Mouse (Mus musculus) limb, embryonic 15.5 days (tissue): Measurements from ENCODE around the gene Eno2. TPM values are rescaled to one million over a fixed set of nuclear protein-coding genes. Genes with fewer than 3 reads are reported as not detected.
A peak's percentile ranks its signal among the peaks of the same experiment; 100 is the strongest.

Experiments
- ATAC-seq: fragments of 200-750 bp; cut with Nextera tagmentation; 2 replicates; pipeline ENCODE4 v1.8.0; 2017; ENCODE audit warnings: low read depth, moderate TSS enrichment; ENCODE audit not compliant: insufficient number of reproducible peaks, low FRiP score, low TSS enrichment
- H3K27ac ChIP-seq: fragments of 300-500 bp; sonication (generic); 2 replicates; pipeline ENCODE4 v1.5.1; 2015; ENCODE audit warnings: moderate library complexity, mild to moderate bottlenecking, inconsistent platforms
- H3K27me3 ChIP-seq: fragments of 300-500 bp; sonication (generic); 2 replicates; pipeline ENCODE4 v1.6.1; 2015; ENCODE audit warnings: inconsistent platforms
- H3K36me3 ChIP-seq: fragments of 300-500 bp; sonication (generic); 2 replicates; pipeline ENCODE4 v1.6.1; 2015; ENCODE audit warnings: inconsistent platforms
- H3K4me1 ChIP-seq: fragments of 300-500 bp; sonication (generic); 2 replicates; pipeline ENCODE4 v1.6.1; 2015; ENCODE audit warnings: inconsistent platforms
- H3K4me2 ChIP-seq: fragments of 300-500 bp; sonication (generic); 2 replicates; pipeline ENCODE4 v1.6.1; 2015; ENCODE audit warnings: mild to moderate bottlenecking, inconsistent platforms
- H3K4me3 ChIP-seq: fragments of 300-500 bp; sonication (generic); 2 replicates; pipeline ENCODE4 v1.5.1; 2015; ENCODE audit warnings: mild to moderate bottlenecking, inconsistent platforms
- H3K9ac ChIP-seq: fragments of 300-500 bp; sonication (generic); 2 replicates; pipeline ENCODE4 v1.6.1; 2015; ENCODE audit warnings: inconsistent platforms
- H3K9me3 ChIP-seq: fragments of 300-500 bp; sonication (generic); 2 replicates; pipeline ENCODE4 v1.6.1; 2016; ENCODE audit warnings: inconsistent platforms
- WGBS: fragments of 180-500 bp; shearing (Covaris S2); methylation state at CpG from one replicate; pipeline ENCODE4 v1.1.7; 2015; 5-methylcytosine and 5-hydroxymethylcytosine counted together
- polyA plus RNA-seq: library from polyadenylated mRNA; unstranded; fragments of >200 nt; fragmentation: Nextera tagmentation; extraction: Ambion mirVana; gene quantifications from 2 replicates; pipeline ENCODE4 v1.2.1, GENCODE M21; 2015

Eno2 gene
- polyA plus RNA-seq, 1 experiment from 2014 or later: 9.1 TPM

DNA sequence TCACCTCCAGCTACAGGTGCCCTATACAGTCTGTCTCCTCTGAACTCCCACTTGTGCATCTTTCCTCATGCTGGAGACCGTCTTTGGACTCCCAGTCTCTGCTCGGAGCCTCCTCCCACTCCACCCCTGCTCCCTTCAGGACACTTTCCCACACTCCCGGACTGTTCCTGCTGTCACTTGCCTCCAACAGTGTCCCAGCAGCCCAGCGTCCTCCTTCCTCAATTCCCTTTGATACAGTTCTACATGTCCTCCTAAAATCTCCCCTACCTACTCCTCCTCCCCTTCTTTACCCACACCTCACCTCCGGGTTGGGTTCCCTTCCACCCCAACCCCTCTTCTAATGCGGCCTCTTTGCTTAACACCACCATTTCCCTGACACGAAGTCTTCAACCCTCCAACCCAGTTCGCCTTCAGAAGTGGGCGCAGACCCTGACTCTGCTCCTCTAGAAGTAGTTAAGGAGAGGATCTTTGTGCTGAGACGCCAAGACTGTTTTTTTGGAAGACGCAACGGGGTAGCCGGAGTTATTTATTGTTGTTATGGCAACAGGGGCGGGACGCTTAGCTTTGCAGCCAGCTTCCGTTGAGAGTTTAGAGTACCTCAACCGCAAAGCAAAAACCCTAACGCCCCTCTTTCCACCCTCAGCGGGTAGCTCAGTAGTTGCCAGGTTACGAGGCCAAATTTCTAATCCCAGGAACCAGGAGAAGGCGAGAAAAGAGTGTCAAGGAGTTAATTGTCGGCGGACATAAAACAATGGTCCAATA, 9.9 kb upstream of the Eno2 start, which contains the start of gene Lrrc23:
Gene Lrrc23, minus strand, starts transcription at position 506 of the 762 bp plus-strand sequence.
- H3K9ac ChIP-seq: peak within 1 kb of the TSS; percentile 23; the same call in 1 of the 2 replicates
- 0 out of 2 replicates have a peak, but pooled peaks cover 3% of the 10 kb centered on the region for H3K27me3 ChIP-seq
- H3K4me3 ChIP-seq: peak within 1 kb of the TSS; percentile 32
- no peak within 1 kb of the TSS for H3K27ac ChIP-seq
- no peaks in the 10 kb centered on the region for H3K9me3 ChIP-seq
- H3K36me3 ChIP-seq: no peaks in the 10 kb centered on the region
- no peak for ATAC-seq
- H3K4me1 ChIP-seq: peaks cover 20% of the 10 kb centered on the region
- WGBS: 2% methylated on average over 23 of the region's 23 CpGs
- peak within 1 kb of the TSS; percentile 58 for H3K4me2 ChIP-seq

DNA sequence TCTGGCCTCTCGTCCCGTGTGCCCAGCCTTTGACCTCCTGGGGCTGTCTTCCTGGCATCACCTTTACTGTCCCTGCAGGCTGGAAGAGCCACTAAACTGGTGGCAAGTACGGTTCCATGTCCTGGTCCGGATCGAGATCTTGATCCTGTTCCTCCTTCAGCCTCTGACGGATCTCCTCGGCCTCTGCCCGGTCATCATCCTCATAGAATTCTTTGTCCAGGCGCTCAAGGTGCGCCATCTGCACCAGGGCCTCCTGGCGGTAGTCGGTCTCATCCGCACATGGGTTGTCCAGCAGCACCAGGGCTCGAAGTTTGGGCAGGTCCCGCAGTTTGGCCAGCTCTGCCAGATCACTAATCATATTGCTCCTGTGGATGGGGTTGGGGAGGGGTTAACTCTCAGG, 1.0 kb upstream of the Eno2 start:
- Histone ChIP-seq H3K27me3 (0 out of 2 replicates have a peak, but pooled peaks cover 6% of the 10 kb centered on the region), H3K4me1 (peaks cover 23% of the 10 kb centered on the region)
- WGBS: 89% methylated on average over 15 of the region's 15 CpGs

DNA sequence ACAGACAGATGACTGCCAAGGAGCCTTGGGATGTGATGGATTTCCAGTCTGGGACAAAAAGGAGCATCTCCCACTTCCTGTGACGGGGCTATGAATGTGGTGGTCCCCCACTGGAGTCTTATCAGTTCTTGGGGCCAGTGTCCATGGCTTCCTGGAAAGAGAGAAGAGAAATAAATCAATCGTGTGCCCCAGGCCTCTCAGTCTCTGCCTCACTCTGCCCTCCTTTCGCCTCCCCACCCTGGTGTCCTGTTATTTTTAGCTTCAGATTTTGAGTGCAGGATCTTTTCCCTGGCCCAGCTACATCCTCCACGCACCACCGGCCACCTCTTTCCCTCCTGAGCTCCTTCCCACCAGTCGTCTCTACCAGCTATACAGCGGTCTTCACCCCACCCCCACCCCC, 540 bp upstream of the Eno2 start:
- Histone ChIP-seq H3K36me3 (0 out of 2 replicates have a peak, but pooled peaks cover 2% of the 10 kb centered on the region), H3K27ac (no peak overlapping the region), H3K9ac (peak overlapping the region; percentile 60; the same call in 1 of the 2 replicates), H3K4me1 (peaks cover 23% of the 10 kb centered on the region), H3K4me2 (peak overlapping the region; percentile 95), H3K4me3 (peak overlapping the region; percentile 57), H3K27me3 (0 out of 2 replicates have a peak, but pooled peaks cover 6% of the 10 kb centered on the region), H3K9me3 (no peaks in the 10 kb centered on the region)
- ATAC-seq: no peak
- 72% methylated on average over 7 of the region's 7 CpGs for WGBS

More for the DNA sequence above, 1.0 kb upstream of the Eno2 start:
- H3K4me3 ChIP-seq: no peak overlapping the region
- H3K27ac ChIP-seq: no peak overlapping the region
- no peak overlapping the region for H3K9ac ChIP-seq
- 0 out of 2 replicates have a peak, but pooled peaks cover 2% of the 10 kb centered on the region for H3K36me3 ChIP-seq
- no peak overlapping the region for H3K4me2 ChIP-seq
- no peak for ATAC-seq
- no peaks in the 10 kb centered on the region for H3K9me3 ChIP-seq

DNA sequence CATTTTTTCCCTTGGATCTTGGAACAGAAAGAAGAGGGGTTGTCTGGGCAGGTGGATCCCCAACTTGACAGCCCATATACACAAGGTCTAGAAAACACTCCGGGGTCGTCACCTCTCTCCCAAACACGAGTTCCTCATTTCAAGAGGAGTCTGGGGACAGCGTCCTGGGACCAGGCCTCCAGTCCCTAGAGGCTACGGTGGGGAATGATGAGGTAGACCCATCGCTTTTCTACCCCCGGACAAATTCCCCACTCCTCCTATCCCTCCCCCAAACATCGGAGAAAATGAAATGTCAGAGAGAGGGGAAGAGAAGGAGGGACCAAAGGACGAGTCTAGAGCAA, 799 bp downstream of the Eno2 start:
- Histone ChIP-seq H3K4me3 (peak overlapping the region; percentile 57), H3K4me1 (peaks cover 23% of the 10 kb centered on the region), H3K9ac (peak overlapping the region; percentile 60), H3K36me3 (0 out of 2 replicates have a peak, but pooled peaks cover 2% of the 10 kb centered on the region), H3K4me2 (peak overlapping the region; percentile 95), H3K9me3 (no peaks in the 10 kb centered on the region), H3K27ac (no peak overlapping the region), H3K27me3 (0 out of 2 replicates have a peak, but pooled peaks cover 6% of the 10 kb centered on the region)
- ATAC-seq: no peak
- WGBS: 6% methylated on average over 9 of the region's 9 CpGs

- 0 out of 2 replicates have a peak, but pooled peaks cover 10% of the 10 kb centered on the region for H3K27me3 ChIP-seq
- 0 out of 2 replicates have a peak, but pooled peaks cover 2% of the 10 kb centered on the region for H3K36me3 ChIP-seq
- peak overlapping the region; percentile 95 for H3K4me2 ChIP-seq
- WGBS: 30% methylated on average over 19 of the region's 19 CpGs
- no peaks in the 10 kb centered on the region for H3K9me3 ChIP-seq
- peak overlapping the region; percentile 57 for H3K4me3 ChIP-seq
- no peak for ATAC-seq
- H3K27ac ChIP-seq: no peak overlapping the region
- peaks cover 23% of the 10 kb centered on the region for H3K4me1 ChIP-seq
- peak overlapping the region; percentile 60; the same call in 1 of the 2 replicates for H3K9ac ChIP-seq
Observed at GRCm38 (mm10) chr6:124767920-124768703, 1.4 kb downstream of the Eno2 start.

- no peak for ATAC-seq
- no peak overlapping the region for H3K27ac ChIP-seq
- WGBS: 48% methylated on average over 4 of the region's 4 CpGs
- 0 out of 2 replicates have a peak, but pooled peaks cover 4% of the 10 kb centered on the region for H3K36me3 ChIP-seq
- H3K27me3 ChIP-seq: 0 out of 2 replicates have a peak, but pooled peaks cover 10% of the 10 kb centered on the region
- H3K4me2 ChIP-seq: no peak overlapping the region; the same call in 1 of the 2 replicates
- H3K4me3 ChIP-seq: no peak overlapping the region
- H3K4me1 ChIP-seq: peaks cover 23% of the 10 kb centered on the region
- no peaks in the 10 kb centered on the region for H3K9me3 ChIP-seq
- H3K9ac ChIP-seq: no peak overlapping the region
Observed at GRCm38 (mm10) chr6:124767536-124767919, 1.9 kb downstream of the Eno2 start.

- no peaks in the 10 kb centered on the region for H3K9me3 ChIP-seq
- WGBS: 85% methylated on average over 7 of the region's 7 CpGs
- 0 out of 2 replicates have a peak, but pooled peaks cover 4% of the 10 kb centered on the region for H3K36me3 ChIP-seq
- H3K4me2 ChIP-seq: no peak overlapping the region
- no peak for ATAC-seq
- no peak overlapping the region for H3K9ac ChIP-seq
- 0 out of 2 replicates have a peak, but pooled peaks cover 10% of the 10 kb centered on the region for H3K27me3 ChIP-seq
- no peak overlapping the region for H3K4me3 ChIP-seq
- H3K4me1 ChIP-seq: peaks cover 23% of the 10 kb centered on the region
- H3K27ac ChIP-seq: no peak overlapping the region
Observed at GRCm38 (mm10) chr6:124765951-124766350, 3.5 kb downstream of the Eno2 start.

DNA sequence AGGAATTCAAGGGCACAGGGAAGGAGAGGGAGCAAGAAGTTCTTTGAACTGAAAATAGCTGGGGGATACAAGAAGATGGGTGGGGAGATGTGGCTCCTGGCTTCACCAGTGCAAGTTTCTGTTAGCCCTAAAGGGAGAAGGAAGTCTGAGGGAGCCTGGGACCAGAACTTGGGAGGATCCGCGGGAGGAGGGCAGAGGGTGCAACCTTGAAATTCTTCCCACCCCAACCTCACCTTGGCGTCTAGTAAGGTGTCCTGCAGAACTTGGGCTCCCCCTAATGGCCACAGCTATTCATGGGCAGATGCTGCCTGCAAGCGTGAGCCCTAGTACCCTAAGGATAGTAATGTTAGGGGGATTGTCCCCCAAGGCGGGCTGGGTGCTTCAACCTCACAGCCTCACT, 10.2 kb downstream of the Eno2 start:
- no peak for ATAC-seq
- H3K9ac ChIP-seq: no peak overlapping the region
- H3K27ac ChIP-seq: peak overlapping the region; percentile 99
- WGBS: 3% methylated on average over 5 of the region's 5 CpGs
- H3K27me3 ChIP-seq: 0 out of 2 replicates have a peak, but pooled peaks cover 4% of the 10 kb centered on the region
- 0 out of 2 replicates have a peak, but pooled peaks cover 2% of the 10 kb centered on the region for H3K36me3 ChIP-seq
- H3K9me3 ChIP-seq: no peaks in the 10 kb centered on the region
- H3K4me3 ChIP-seq: peak overlapping the region; percentile 3
- peak overlapping the region; percentile 58; the same call in 1 of the 2 replicates for H3K4me2 ChIP-seq
- peaks cover 37% of the 10 kb centered on the region for H3K4me1 ChIP-seq

DNA sequence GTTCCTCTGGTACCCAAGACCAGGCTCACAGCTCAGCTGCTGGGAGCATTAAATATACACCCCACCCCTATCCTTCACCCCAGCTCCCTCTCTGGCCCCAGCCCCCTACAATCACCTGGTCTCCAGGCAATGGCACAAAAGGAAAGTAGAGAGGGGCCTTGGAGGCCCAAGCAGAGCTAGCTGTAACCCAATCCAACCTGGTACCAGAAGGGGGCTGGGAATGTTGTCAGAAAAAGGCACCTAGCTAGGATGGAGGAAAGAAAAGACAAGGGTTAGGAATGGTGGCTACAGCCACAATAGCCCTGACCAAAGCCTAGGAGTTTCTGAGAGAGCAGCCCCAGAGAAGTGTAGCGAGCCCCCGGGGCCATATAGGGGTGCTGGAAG, 10.6 kb downstream of the Eno2 start:
- no peaks in the 10 kb centered on the region for H3K9me3 ChIP-seq
- H3K4me3 ChIP-seq: peak overlapping the region; percentile 3
- peaks cover 2% of the 10 kb centered on the region; the same call in 1 of the 2 replicates for H3K36me3 ChIP-seq
- H3K9ac ChIP-seq: no peak overlapping the region
- peak overlapping the region; percentile 58; the same call in 1 of the 2 replicates for H3K4me2 ChIP-seq
- H3K27me3 ChIP-seq: 0 out of 2 replicates have a peak, but pooled peaks cover 4% of the 10 kb centered on the region
- 41% methylated on average over 2 of the region's 2 CpGs for WGBS
- peak overlapping the region; percentile 99 for H3K27ac ChIP-seq
- peaks cover 42% of the 10 kb centered on the region for H3K4me1 ChIP-seq
- ATAC-seq: no peak

- 37% methylated on average over 5 of the region's 5 CpGs for WGBS
- Histone ChIP-seq H3K9me3 (no peaks in the 10 kb centered on the region), H3K27ac (peak overlapping the region; percentile 99), H3K9ac (peak overlapping the region; percentile 98), H3K27me3 (no peaks in the 10 kb centered on the region), H3K36me3 (peaks cover 5% of the 10 kb centered on the region), H3K4me3 (peak overlapping the region; percentile 78), H3K4me2 (peak overlapping the region; percentile 58), H3K4me1 (peaks cover 48% of the 10 kb centered on the region)
- ATAC-seq: peak; percentile 4; the same call in 1 of the 2 replicates
Observed at GRCm38 (mm10) chr6:124757909-124758848, 11.3 kb downstream of the Eno2 start.
